Mouse (Mus musculus): ENCODE results near the gene Thap12. TPM values are rescaled to one million over a fixed set of nuclear protein-coding genes. Genes with fewer than 3 reads are reported as not detected.

Thap12 gene
- polyA plus RNA-seq, 1 experiment from 2014 or later, result 47.1 TPM

- ATAC-seq (replicated peaks), result no peak
- 77% methylated on average over 7 of the region's 7 CpGs for WGBS
- H3K4me2 ChIP-seq, result no peak overlapping the region
These were observed 34.1 kb downstream of the Thap12 start for GRCm38 (mm10) chr7:98736780-98737550.

GRCm38 (mm10) chr7:98740363-98740762, 37.5 kb downstream of the Thap12 start:
- H3K4me1 ChIP-seq, result 0 out of 2 replicates have a peak, but pooled peaks cover 3% of the 10 kb centered on the region
- no peak overlapping the region for H3K27ac ChIP-seq
- WGBS, result 34% methylated on average over 5 of the region's 5 CpGs
- ATAC-seq (replicated peaks), result no peak
- no peaks in the 10 kb centered on the region for H3K27me3 ChIP-seq (replicated peaks)
- no peak overlapping the region for H3K4me2 ChIP-seq
- no peaks in the 10 kb centered on the region for H3K9me3 ChIP-seq
- H3K36me3 ChIP-seq (replicated peaks), result no peaks in the 10 kb centered on the region
- no peak overlapping the region for H3K4me3 ChIP-seq
- H3K9ac ChIP-seq, result no peak overlapping the region

More at GRCm38 (mm10) chr7:98736780-98737550, 34.1 kb downstream of the Thap12 start:
- Histone ChIP-seq H3K9me3 (no peaks in the 10 kb centered on the region), H3K4me3 (no peak overlapping the region), H3K36me3 (replicated peaks) (no peaks in the 10 kb centered on the region), H3K9ac (no peak overlapping the region), H3K27ac (no peak overlapping the region), H3K4me1 (0 out of 2 replicates have a peak, but pooled peaks cover 3% of the 10 kb centered on the region), H3K27me3 (replicated peaks) (no peaks in the 10 kb centered on the region)

GRCm38 (mm10) chr7:98743312-98743711, 40.4 kb downstream of the Thap12 start:
- ATAC-seq (replicated peaks), result no peak
- H3K4me1 ChIP-seq, result 0 out of 2 replicates have a peak, but pooled peaks cover 3% of the 10 kb centered on the region
- H3K36me3 ChIP-seq (replicated peaks), result no peaks in the 10 kb centered on the region
- H3K4me3 ChIP-seq, result no peak overlapping the region
- no peak overlapping the region for H3K4me2 ChIP-seq
- no peak overlapping the region for H3K9ac ChIP-seq
- no peaks in the 10 kb centered on the region for H3K27me3 ChIP-seq (replicated peaks)
- no peak overlapping the region for H3K27ac ChIP-seq
- WGBS, result 4% methylated on average over 3 of the region's 3 CpGs
- H3K9me3 ChIP-seq, result no peaks in the 10 kb centered on the region

- H3K4me2 ChIP-seq, result no peak overlapping the region
- H3K9ac ChIP-seq, result no peak overlapping the region
- no peak for ATAC-seq (replicated peaks)
- no peak overlapping the region for H3K27ac ChIP-seq
- H3K36me3 ChIP-seq (replicated peaks), result no peaks in the 10 kb centered on the region
- H3K4me1 ChIP-seq, result no peaks in the 10 kb centered on the region
- H3K9me3 ChIP-seq, result no peaks in the 10 kb centered on the region
- WGBS, result 69% methylated on average over 10 of the region's 10 CpGs
- H3K4me3 ChIP-seq, result no peak overlapping the region
- no peaks in the 10 kb centered on the region for H3K27me3 ChIP-seq (replicated peaks)
These were observed 47.5 kb downstream of the Thap12 start for GRCm38 (mm10) chr7:98750404-98750803.

GRCm38 (mm10) chr7:98752680-98753079, 49.8 kb downstream of the Thap12 start:
- no peaks in the 10 kb centered on the region for H3K9me3 ChIP-seq
- H3K4me3 ChIP-seq, result no peak overlapping the region
- H3K36me3 ChIP-seq (replicated peaks), result no peaks in the 10 kb centered on the region
- H3K4me2 ChIP-seq, result no peak overlapping the region
- no peak overlapping the region for H3K27ac ChIP-seq
- no peak overlapping the region for H3K9ac ChIP-seq
- H3K27me3 ChIP-seq (replicated peaks), result no peaks in the 10 kb centered on the region
- 86% methylated on average over 8 of the region's 8 CpGs for WGBS
- H3K4me1 ChIP-seq, result no peaks in the 10 kb centered on the region
- no peak for ATAC-seq (replicated peaks)

- H3K4me1 ChIP-seq, result no peaks in the 10 kb centered on the region
- H3K9me3 ChIP-seq, result no peaks in the 10 kb centered on the region
- no peak overlapping the region for H3K9ac ChIP-seq
- no peak overlapping the region for H3K27ac ChIP-seq
- H3K4me3 ChIP-seq, result no peak overlapping the region
- ATAC-seq (replicated peaks), result no peak
- no peaks in the 10 kb centered on the region for H3K27me3 ChIP-seq (replicated peaks)
- 90% methylated on average over 11 of the region's 11 CpGs for WGBS
- no peak overlapping the region for H3K4me2 ChIP-seq
- H3K36me3 ChIP-seq (replicated peaks), result no peaks in the 10 kb centered on the region
These were observed 53.1 kb downstream of the Thap12 start for GRCm38 (mm10) chr7:98756050-98756449.

- H3K9ac ChIP-seq, result no peak overlapping the region
- 89% methylated on average over 8 of the region's 8 CpGs for WGBS
- no peaks in the 10 kb centered on the region for H3K4me1 ChIP-seq
- no peak overlapping the region for H3K27ac ChIP-seq
- H3K27me3 ChIP-seq (replicated peaks), result no peaks in the 10 kb centered on the region
- H3K9me3 ChIP-seq, result no peaks in the 10 kb centered on the region
- no peaks in the 10 kb centered on the region for H3K36me3 ChIP-seq (replicated peaks)
- H3K4me2 ChIP-seq, result no peak overlapping the region
- ATAC-seq (replicated peaks), result no peak
- no peak overlapping the region for H3K4me3 ChIP-seq
These were observed 53.7 kb downstream of the Thap12 start for GRCm38 (mm10) chr7:98756556-98756955.

GRCm38 (mm10) chr7:98760126-98760525, 57.2 kb downstream of the Thap12 start:
- no peak overlapping the region for H3K27ac ChIP-seq
- no peaks in the 10 kb centered on the region for H3K9me3 ChIP-seq
- H3K4me2 ChIP-seq, result no peak overlapping the region
- ATAC-seq (replicated peaks), result no peak
- H3K4me1 ChIP-seq, result no peaks in the 10 kb centered on the region
- no peaks in the 10 kb centered on the region for H3K27me3 ChIP-seq (replicated peaks)
- WGBS, result 91% methylated on average over 5 of the region's 5 CpGs
- no peak overlapping the region for H3K9ac ChIP-seq
- no peak overlapping the region for H3K4me3 ChIP-seq
- H3K36me3 ChIP-seq (replicated peaks), result no peaks in the 10 kb centered on the region

- H3K27ac ChIP-seq, result no peak overlapping the region
- 86% methylated on average over 10 of the region's 10 CpGs for WGBS
These were observed 61.0 kb downstream of the Thap12 start for GRCm38 (mm10) chr7:98763911-98764310.

GRCm38 (mm10) chr7:98767261-98767660, 64.4 kb downstream of the Thap12 start:
- Histone ChIP-seq H3K4me3 (no peak overlapping the region), H3K27me3 (replicated peaks) (no peaks in the 10 kb centered on the region), H3K4me2 (no peak overlapping the region), H3K9ac (no peak overlapping the region), H3K9me3 (no peaks in the 10 kb centered on the region), H3K27ac (no peak overlapping the region), H3K36me3 (replicated peaks) (no peaks in the 10 kb centered on the region), H3K4me1 (no peaks in the 10 kb centered on the region)
- ATAC-seq (replicated peaks), result no peak
- 83% methylated on average over 6 of the region's 6 CpGs for WGBS

More at GRCm38 (mm10) chr7:98763911-98764310, 61.0 kb downstream of the Thap12 start:
- Histone ChIP-seq H3K9me3 (no peaks in the 10 kb centered on the region), H3K27me3 (replicated peaks) (no peaks in the 10 kb centered on the region), H3K4me3 (no peak overlapping the region), H3K36me3 (replicated peaks) (no peaks in the 10 kb centered on the region), H3K9ac (no peak overlapping the region), H3K4me1 (no peaks in the 10 kb centered on the region), H3K4me2 (no peak overlapping the region)
- ATAC-seq (replicated peaks), result no peak

Other genes starting within 250 kb of the Thap12 start
- gene Lrrc32, start 213.8 kb upstream of the Thap12 start, polyA plus RNA-seq (2015; fragmentation: Nextera tagmentation; extraction: Ambion mirVana), result 5.0 and 5.5 TPM in 2 replicates
- 34.4 and 40.8 TPM in 2 replicates for gene Emsy, start 46.3 kb upstream of the Thap12 start, polyA plus RNA-seq (2015; fragmentation: Nextera tagmentation; extraction: Ambion mirVana)
- gene Wnt11, start 132.0 kb downstream of the Thap12 start, polyA plus RNA-seq (2015; fragmentation: Nextera tagmentation; extraction: Ambion mirVana), result 0.99 and 1.0 TPM in 2 replicates

All from midbrain, embryonic 15.5 days (tissue).